Mouse (Mus musculus) megakaryocyte, adult 5-6 weeks (primary cell): ENCODE measurements around the gene Rps16. TPM values are rescaled to one million over a fixed set of nuclear protein-coding genes. Genes with fewer than 3 reads are reported as not detected.

Experiments used
- ATAC-seq: 2 replicates; pipeline ENCODE4 v1.8.0; 2016; ENCODE audit warnings: mild to moderate bottlenecking, inconsistent platforms; ENCODE audit not compliant: poor library complexity, severe bottlenecking
- total RNA-seq, 2 experiments: library from RNA; stranded (forward) in 1 of 2; stranded (reverse) in 1 of 2; fragments of 153-499, 151-499 nt in 1 of 2; fragments of 221-1000, 200-1000 nt in 1 of 2; gene quantifications; 2 replicates each; pipeline versions ENCODE4 v1.2.3 to v1.2.4; 2015 to 2017

Gene Rps16
- total RNA-seq, 2 experiments from 2014 or later = 250 to 2,353 TPM

GRCm38 (mm10) chr7:28344637-28345036, 5.8 kb upstream of the Rps16 start:
- ATAC-seq = peak; percentile 73

- peak; percentile 8; the same call in 1 of the 2 replicates for ATAC-seq
Measured at GRCm38 (mm10) chr7:28347746-28348145, 2.7 kb upstream of the Rps16 start.

DNA sequence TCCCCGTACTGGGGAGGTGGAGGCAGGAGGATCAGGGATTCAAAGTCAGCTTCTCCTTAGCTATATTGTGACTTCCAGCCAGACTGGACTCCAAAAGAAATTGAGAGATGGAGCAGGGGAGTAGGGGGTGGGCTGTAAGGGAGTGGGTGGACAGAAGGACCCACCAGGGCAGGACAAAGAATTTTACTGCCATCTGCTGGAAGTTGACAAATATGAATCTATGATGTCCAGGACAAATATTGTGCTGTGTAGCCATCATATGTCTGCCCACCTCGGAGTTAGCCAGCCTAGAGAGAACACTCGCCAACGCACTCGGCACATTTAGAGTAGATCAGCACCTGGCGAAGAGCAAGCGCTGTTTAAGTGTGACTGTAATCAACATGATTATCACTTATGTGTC, 1.9 kb upstream of the Rps16 start:
- ATAC-seq = no peak

DNA sequence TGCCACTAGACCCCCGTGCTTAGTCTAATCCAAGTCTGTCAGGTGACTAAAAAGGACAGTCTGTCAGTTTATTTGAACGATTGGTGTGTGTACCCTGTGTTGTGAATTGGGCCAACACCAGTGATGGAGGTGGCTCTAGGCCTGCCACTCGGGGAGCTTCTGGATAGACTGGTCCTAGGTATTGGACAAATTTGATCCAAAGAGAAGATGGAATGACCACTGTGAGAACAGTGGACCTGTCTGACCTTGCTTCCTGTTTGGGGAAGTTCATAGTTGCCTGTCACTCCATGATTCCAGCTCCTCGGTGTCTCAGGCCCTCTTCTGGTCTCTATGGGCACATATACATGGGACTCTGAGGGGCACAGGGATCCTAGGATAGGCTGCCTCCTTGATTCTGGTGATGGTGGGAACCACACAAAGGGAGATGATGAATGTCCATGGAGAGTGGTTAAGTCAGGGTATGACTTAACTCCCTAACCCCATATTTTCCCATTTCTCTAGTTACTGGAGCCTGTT, 1.3 kb downstream of the Rps16 start:
- no peak for ATAC-seq

GRCm38 (mm10) chr7:28353267-28353666, 2.8 kb downstream of the Rps16 start:
- no peak for ATAC-seq

DNA sequence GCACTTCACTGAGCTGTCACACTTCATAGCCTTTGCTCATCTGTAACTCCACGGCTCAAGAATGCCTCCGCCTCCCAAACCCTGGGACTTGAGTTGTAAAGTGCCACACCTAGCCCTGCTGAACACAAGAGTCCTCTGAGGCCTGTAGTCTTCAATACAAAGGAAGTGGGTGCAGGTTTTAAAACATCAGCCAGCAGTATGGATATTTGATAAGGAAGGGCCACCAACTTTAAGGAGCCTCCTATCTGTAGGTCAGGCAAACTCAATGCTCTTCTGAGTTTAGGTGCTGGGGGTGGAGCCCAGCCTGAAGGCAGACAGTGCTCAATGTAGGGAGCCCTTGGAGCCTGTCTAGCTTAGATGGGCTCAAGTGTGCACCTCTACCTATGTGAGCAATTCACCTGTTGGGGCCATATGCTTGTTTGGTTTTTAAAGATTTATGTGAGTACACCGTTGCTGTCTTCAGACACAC, 3.7 kb downstream of the Rps16 start:
- no peak for ATAC-seq

DNA sequence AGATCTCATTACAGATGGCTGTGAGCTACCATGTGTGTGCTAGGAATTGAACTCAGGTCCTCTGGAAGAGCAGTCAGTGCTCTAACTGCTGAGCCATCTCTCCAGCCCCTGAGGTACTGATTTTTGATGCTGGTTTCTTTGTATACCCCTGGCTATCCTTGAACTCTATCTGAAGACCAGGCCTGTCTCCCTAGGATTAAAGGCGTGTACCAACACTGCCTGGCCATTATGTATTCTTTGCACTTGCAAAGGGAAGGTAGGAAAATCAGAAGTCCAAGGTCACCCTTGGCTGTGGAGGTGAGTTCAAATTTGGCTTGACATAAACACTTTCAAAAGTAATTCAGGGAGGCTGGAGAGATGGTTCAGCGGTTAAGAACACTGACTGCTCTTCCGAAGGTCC, 4.1 kb downstream of the Rps16 start:
- no peak for ATAC-seq

- no peak for ATAC-seq
Measured at GRCm38 (mm10) chr7:28355221-28355620, 4.8 kb downstream of the Rps16 start.

DNA sequence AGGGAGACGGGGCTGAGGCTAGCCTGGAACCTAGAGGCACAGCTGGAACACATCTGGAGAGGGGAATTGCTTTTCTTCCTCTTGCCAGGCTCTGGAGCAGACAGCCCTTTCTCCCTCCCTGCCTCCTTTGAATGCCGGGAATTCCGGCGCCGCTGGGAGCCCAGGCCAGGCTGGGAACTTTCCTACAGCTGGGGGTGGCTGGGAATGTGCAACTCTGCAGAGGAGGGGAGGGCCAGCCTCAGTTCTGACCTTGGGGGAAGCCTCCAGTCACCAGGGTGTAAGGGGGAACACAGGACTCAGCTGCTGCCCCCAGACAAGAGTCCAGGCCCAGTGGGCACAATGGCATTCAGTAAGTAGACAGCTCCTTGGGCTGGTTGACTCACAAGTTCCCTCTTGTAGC, 6.5 kb downstream of the Rps16 start:
- ATAC-seq = no peak

GRCm38 (mm10) chr7:28357984-28358383, 7.5 kb downstream of the Rps16 start:
- ATAC-seq = no peak

DNA sequence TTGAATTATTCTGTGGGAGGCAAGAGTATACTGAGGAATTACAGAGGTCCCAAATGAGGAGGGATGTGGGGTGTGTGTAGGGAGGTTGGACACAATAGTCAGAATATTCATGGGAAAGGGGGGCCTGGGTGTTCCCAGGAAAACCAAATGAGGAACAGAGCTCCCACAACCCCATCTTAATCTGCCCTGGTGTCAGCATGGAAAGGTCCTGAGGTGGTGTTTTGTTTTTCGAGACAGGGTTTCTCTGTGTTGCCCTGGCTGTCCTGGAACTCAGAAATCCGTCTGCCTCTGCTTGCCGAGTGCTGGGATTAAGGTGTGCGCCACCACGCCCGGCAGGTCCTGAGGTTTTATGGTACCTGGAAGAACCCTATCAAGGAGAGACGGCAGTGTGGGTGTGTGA, 8.0 kb downstream of the Rps16 start:
- no peak for ATAC-seq

DNA sequence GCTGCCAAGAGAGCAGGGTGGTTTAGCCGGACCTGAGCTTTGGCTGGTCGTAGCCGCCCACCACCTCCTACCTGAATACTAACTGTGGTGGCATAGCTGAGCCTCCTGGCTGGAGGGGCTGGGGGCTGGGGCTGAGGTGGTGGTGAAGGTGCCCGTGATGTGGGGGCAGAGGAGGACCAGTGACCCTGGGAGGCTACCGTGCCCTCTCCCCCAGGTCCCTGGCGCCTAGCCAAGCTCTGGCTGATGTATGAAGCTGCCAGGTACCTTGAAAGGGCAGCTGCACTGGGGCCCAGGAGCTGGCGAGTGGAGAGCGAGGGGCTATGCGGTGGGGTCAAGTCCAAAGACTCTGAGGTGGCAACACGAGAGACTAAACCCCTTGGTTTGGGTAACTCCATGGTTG, 9.4 kb downstream of the Rps16 start:
- ATAC-seq = no peak

DNA sequence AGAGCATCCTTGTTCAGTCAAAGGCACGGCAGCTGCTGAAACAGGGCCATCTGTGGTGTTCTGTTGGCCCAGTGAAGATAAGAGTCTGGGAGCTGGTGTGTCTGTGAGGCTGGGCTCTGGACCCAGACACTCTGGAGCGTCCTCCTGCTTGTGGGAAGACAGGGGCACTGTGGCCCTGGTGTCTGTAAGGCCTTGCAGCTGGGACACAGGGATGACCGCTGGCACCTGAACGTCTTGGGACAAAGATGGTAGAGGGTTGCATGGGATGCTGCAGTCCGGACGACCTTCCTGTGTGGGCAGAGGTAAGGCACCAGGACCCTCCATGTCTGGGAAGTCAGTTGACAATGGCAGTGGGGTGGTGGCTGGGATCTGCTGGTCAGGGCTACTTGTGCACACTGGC, 9.8 kb downstream of the Rps16 start:
- no peak for ATAC-seq

DNA sequence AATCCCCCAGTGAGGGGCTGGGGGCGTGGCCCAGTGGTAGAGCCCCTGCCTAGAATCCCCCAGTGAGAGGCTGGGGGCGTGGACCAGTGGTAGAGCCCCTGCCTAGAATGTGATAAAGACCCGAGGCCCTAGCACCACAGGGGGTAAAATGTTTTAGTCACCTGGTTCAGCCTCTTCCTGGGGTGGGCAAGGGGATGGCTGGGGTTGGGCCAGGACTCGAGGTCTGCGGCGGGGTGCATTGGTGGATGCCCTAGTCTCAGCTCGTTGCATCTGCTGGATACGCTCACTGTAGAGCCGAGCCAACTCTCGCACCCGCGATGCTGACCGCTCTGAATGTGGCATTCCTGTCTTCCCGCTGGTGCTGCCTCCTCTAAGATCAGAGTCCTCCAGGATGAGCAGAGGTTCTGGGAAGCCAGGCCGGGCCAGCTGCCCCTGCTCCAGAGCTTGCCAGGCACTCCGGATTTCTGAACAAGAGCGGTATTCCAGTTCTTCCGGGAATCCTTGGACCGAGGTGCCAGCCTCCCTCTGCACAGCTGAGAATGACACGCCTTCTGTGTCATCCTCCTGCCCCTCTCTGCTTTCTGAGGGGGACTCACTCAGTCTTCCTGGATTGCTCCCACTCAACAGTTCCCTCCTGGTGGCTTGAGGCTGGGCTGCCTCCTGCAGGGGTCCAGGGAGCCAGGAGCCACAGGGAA, 11.3 kb downstream of the Rps16 start:
- ATAC-seq = no peak

GRCm38 (mm10) chr7:28362441-28363060, 12.1 kb downstream of the Rps16 start:
- ATAC-seq = no peak

DNA sequence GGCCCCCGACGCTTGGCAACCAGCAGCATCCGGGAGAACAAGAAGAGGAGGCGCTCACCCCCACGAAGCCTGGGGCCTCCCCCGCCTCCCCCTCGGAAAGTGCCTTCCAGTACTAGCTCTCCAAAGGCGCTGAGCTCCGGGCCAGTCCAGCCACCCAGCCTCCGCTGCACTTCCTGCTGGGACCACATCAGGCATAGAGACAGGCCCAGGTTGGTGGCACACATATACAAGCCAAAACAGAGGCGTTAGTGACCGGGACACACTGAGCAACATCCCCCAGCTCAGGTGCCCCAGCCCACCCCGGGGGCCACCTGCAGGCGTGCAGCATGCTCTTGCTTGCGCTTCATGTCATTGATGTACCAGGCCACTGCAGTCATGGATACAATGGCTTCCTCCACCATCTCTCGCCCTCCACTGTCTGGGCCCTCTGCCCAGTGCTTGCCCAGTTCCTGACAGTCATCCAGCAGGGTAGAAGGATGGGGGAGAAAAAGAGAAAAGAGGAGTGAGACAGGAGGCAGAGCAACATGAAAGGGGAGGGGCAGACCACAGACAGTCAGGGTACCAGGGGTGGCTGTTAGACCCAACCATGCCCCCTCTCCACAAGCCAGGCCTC, 17.3 kb downstream of the Rps16 start:
- no peak for ATAC-seq

DNA sequence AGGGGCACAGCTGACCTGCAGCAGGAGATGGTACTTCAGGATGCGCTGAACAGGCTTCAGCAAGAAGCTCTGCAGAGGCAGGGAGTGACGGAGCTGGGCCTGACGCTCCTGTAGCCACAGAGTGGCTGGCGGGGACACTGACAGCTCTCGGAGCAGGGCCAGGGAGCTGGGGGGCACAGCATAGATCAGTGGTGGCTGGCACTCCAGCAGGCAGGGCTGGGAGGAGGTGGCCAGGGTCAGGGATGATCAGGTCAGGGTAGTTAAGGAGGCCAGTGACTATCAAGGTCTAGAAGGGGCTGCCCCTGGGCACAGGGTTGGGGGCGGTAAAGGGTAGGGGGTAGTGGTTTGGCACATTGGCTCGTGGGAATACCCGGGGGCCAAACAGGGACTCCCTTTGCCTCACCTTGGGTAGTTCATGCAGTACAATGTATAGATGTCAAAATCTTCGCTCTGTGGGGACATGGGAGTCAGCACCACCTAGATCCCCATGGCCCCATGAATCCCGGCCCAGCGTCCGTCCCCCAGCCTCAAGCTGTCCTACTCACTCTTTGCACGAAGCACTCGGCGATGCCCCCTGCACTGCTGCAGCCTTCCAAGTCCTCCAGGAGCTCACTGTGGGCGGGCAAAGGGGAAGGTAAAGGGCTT, 17.9 kb downstream of the Rps16 start:
- ATAC-seq = no peak

GRCm38 (mm10) chr7:28370051-28370450, 19.6 kb downstream of the Rps16 start:
- ATAC-seq = no peak

- ATAC-seq = no peak
Measured at GRCm38 (mm10) chr7:28370977-28371513, 20.6 kb downstream of the Rps16 start.

DNA sequence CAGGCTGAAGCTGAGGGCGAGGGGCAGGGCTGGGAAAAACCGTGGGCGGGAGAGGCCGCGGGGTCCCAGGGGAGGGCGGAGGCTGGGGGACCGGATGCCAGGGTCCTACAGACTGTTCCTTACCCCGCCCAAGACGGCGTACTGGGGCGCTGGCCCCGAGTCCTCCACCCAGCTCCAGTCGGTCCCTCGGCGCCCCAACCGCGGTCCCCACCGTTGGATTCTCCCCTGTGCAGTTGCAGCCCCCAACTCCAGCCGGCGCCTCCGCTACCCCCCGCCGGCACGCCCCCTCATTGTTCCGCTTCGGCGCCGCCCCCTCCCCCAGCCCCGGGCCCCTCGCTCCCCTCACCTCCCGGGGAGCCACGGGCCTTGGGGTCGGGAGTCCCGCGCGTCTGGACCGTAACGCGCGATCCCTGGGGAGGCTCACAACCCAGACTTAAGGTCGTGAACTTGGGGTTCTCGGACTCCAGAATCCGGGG, 21.1 kb downstream of the Rps16 start:
- ATAC-seq = no peak
